Mouse (Mus musculus): ENCODE measurements around the gene Fam3c. TPM values are rescaled to one million over a fixed set of nuclear protein-coding genes. Genes with fewer than 3 reads are reported as not detected.

Gene Fam3c
- polyA plus RNA-seq, 1 experiment from 2014 or later, result 76.4 TPM

- 92% methylated on average over 5 of the region's 5 CpGs for WGBS
- H3K4me3 ChIP-seq (ENCODE audit: low read length), result no peak overlapping the region
These were observed 29.3 kb upstream of the Fam3c start for GRCm38 (mm10) chr6:22385254-22385870.

GRCm38 (mm10) chr6:22380269-22380668, 24.2 kb upstream of the Fam3c start:
- WGBS, result 62% methylated on average over 3 of the region's 3 CpGs
- peaks cover 8% of the 10 kb centered on the region; the same call in 1 of the 2 replicates for H3K4me1 ChIP-seq (replicated peaks; ENCODE audit: control insufficient read depth, insufficient read depth, low read length)
- H3K9me3 ChIP-seq (ENCODE audit: control insufficient read depth, low read length), result no peaks in the 10 kb centered on the region
- H3K27ac ChIP-seq (ENCODE audit: low read length), result no peak overlapping the region
- no peaks in the 10 kb centered on the region for H3K36me3 ChIP-seq (ENCODE audit: control insufficient read depth, insufficient read depth, low read length)
- no peaks in the 10 kb centered on the region for H3K27me3 ChIP-seq (ENCODE audit: control insufficient read depth, insufficient read depth, low read depth, low read length)
- H3K4me2 ChIP-seq (ENCODE audit: low read depth, low read length), result no peak overlapping the region
- peak; percentile 38 for ATAC-seq (ENCODE audit: low read depth)
- H3K9ac ChIP-seq (ENCODE audit: low read length), result no peak overlapping the region
- H3K4me3 ChIP-seq (ENCODE audit: low read length), result no peak overlapping the region

More at GRCm38 (mm10) chr6:22385254-22385870, 29.3 kb upstream of the Fam3c start:
- ATAC-seq (ENCODE audit: low read depth), result no peak
- H3K9me3 ChIP-seq (ENCODE audit: control insufficient read depth, low read length), result no peaks in the 10 kb centered on the region
- H3K9ac ChIP-seq (ENCODE audit: low read length), result no peak overlapping the region
- no peak overlapping the region for H3K4me2 ChIP-seq (ENCODE audit: low read depth, low read length)
- no peak overlapping the region for H3K27ac ChIP-seq (ENCODE audit: low read length)
- no peaks in the 10 kb centered on the region for H3K4me1 ChIP-seq (replicated peaks; ENCODE audit: control insufficient read depth, insufficient read depth, low read length)
- no peaks in the 10 kb centered on the region for H3K36me3 ChIP-seq (ENCODE audit: control insufficient read depth, insufficient read depth, low read length)
- H3K27me3 ChIP-seq (ENCODE audit: control insufficient read depth, insufficient read depth, low read depth, low read length), result no peaks in the 10 kb centered on the region

DNA sequence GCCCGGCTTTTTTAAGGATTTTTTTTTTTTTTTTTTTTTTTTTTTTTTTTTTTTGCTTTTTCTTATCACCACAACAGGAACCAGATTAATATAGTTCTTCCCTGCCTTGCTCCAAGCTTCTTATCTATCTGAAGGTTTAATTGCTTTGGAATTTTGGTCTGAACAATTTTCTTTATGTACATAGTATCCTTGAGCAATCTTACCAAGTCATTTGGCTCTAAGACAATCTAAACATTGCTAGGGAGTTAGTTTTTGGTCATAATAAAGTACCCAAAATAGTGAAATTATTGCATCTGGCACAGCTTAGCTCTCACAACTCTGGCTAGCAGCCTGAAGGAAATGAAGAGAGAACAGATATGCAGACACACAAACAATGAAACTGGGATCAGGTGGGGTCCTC, 23.8 kb upstream of the Fam3c start:
- H3K27me3 ChIP-seq (ENCODE audit: control insufficient read depth, insufficient read depth, low read depth, low read length), result no peaks in the 10 kb centered on the region
- H3K36me3 ChIP-seq (ENCODE audit: control insufficient read depth, insufficient read depth, low read length), result no peaks in the 10 kb centered on the region
- no peaks in the 10 kb centered on the region for H3K9me3 ChIP-seq (ENCODE audit: control insufficient read depth, low read length)
- no peak overlapping the region for H3K4me3 ChIP-seq (ENCODE audit: low read length)
- H3K4me1 ChIP-seq (replicated peaks; ENCODE audit: control insufficient read depth, insufficient read depth, low read length), result peaks cover 8% of the 10 kb centered on the region; the same call in 1 of the 2 replicates
- no peak overlapping the region for H3K9ac ChIP-seq (ENCODE audit: low read length)
- no peak overlapping the region for H3K27ac ChIP-seq (ENCODE audit: low read length)
- WGBS, result 95% methylated on average over 1 of the region's 1 CpGs
- H3K4me2 ChIP-seq (ENCODE audit: low read depth, low read length), result no peak overlapping the region
- 0 out of 2 replicates have a peak, but pooled peaks have one; percentile 20 for ATAC-seq (ENCODE audit: low read depth)

- ATAC-seq (ENCODE audit: low read depth), result no peak
- no peaks in the 10 kb centered on the region for H3K9me3 ChIP-seq (ENCODE audit: control insufficient read depth, low read length)
- peaks cover 8% of the 10 kb centered on the region; the same call in 1 of the 2 replicates for H3K4me1 ChIP-seq (replicated peaks; ENCODE audit: control insufficient read depth, insufficient read depth, low read length)
- H3K36me3 ChIP-seq (ENCODE audit: control insufficient read depth, insufficient read depth, low read length), result no peaks in the 10 kb centered on the region
- 32% methylated on average over 5 of the region's 5 CpGs for WGBS
- no peak overlapping the region for H3K9ac ChIP-seq (ENCODE audit: low read length)
- H3K4me2 ChIP-seq (ENCODE audit: low read depth, low read length), result no peak overlapping the region
- H3K27me3 ChIP-seq (ENCODE audit: control insufficient read depth, insufficient read depth, low read depth, low read length), result no peaks in the 10 kb centered on the region
- no peak overlapping the region for H3K4me3 ChIP-seq (ENCODE audit: low read length)
- no peak overlapping the region for H3K27ac ChIP-seq (ENCODE audit: low read length)
These were observed 22.4 kb upstream of the Fam3c start for GRCm38 (mm10) chr6:22378462-22378861.

DNA sequence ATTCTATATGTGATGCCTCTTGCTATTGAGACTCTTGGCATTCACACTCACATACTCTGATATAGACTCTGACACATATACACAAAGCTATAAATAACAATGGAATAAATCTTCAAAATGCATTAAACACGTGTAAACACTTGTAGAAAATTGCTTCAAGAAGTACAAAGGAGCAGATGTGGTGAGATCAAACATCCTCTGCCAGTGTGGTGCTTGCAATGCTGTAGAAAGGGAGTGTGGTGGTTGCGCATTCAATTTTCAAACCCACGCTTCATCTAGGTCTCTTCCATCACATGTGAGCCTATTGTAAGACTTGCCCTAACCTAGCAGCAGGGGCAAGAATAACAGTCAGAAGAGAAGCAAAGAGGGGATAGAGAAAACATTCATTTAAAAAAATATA, 18.7 kb upstream of the Fam3c start:
- no peak overlapping the region for H3K9ac ChIP-seq (ENCODE audit: low read length)
- WGBS, result 75% methylated on average over 3 of the region's 3 CpGs
- no peak overlapping the region for H3K4me2 ChIP-seq (ENCODE audit: low read depth, low read length)
- no peaks in the 10 kb centered on the region for H3K27me3 ChIP-seq (ENCODE audit: control insufficient read depth, insufficient read depth, low read depth, low read length)
- H3K9me3 ChIP-seq (ENCODE audit: control insufficient read depth, low read length), result no peaks in the 10 kb centered on the region
- no peaks in the 10 kb centered on the region for H3K36me3 ChIP-seq (ENCODE audit: control insufficient read depth, insufficient read depth, low read length)
- H3K4me1 ChIP-seq (replicated peaks; ENCODE audit: control insufficient read depth, insufficient read depth, low read length), result peaks cover 6% of the 10 kb centered on the region; the same call in 1 of the 2 replicates
- no peak overlapping the region for H3K27ac ChIP-seq (ENCODE audit: low read length)
- no peak for ATAC-seq (ENCODE audit: low read depth)
- H3K4me3 ChIP-seq (ENCODE audit: low read length), result no peak overlapping the region

DNA sequence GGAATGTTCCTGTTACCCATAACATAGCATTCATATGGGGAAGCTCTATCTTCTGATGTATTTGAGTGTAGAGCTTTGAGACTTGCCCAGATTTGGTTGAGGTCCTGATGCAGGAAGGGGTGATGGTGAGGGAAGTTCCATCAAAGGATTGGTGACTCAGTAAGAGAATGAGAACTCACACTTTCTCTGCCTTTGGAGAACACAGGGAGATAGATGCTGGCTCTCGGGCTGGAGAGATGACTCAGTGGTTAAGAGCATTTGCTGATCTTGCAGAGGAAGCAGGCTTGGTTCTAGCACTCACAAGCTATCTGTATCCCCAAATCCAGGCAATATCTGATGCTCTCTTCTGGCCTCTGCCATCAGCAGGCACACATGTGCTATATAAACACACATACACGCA, 17.4 kb upstream of the Fam3c start:
- H3K4me3 ChIP-seq (ENCODE audit: low read length), result no peak overlapping the region
- H3K4me1 ChIP-seq (replicated peaks; ENCODE audit: control insufficient read depth, insufficient read depth, low read length), result peaks cover 3% of the 10 kb centered on the region; the same call in 1 of the 2 replicates
- H3K27me3 ChIP-seq (ENCODE audit: control insufficient read depth, insufficient read depth, low read depth, low read length), result no peaks in the 10 kb centered on the region
- 83% methylated on average over 2 of the region's 2 CpGs for WGBS
- no peak overlapping the region for H3K27ac ChIP-seq (ENCODE audit: low read length)
- H3K9me3 ChIP-seq (ENCODE audit: control insufficient read depth, low read length), result no peaks in the 10 kb centered on the region
- no peak for ATAC-seq (ENCODE audit: low read depth)
- no peaks in the 10 kb centered on the region for H3K36me3 ChIP-seq (ENCODE audit: control insufficient read depth, insufficient read depth, low read length)
- H3K9ac ChIP-seq (ENCODE audit: low read length), result no peak overlapping the region
- no peak overlapping the region for H3K4me2 ChIP-seq (ENCODE audit: low read depth, low read length)

GRCm38 (mm10) chr6:22366977-22367376, 10.9 kb upstream of the Fam3c start:
- 48% methylated on average over 2 of the region's 2 CpGs for WGBS
- ATAC-seq (ENCODE audit: low read depth), result peak; percentile 35; the same call in 1 of the 2 replicates

DNA sequence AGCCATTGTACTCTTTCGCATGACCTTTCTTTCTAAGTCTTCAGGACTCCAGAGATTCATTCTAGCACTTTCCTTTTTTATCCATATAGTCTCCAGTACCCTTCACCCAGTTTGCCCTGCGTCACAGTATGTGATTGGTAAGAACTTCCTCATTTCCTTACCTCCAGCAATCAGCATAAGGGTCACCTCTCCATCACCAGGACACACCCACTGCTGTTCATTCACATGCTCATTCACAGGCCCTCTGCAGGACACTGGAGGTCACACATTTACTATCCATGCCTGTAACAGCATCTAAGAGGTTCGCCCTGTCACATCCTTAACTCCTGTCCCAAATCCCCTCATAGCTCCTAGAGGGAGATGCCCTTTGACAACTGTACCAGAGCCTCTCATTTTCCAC, 7.5 kb upstream of the Fam3c start:
- no peak for ATAC-seq (ENCODE audit: low read depth)
- no peak overlapping the region for H3K4me3 ChIP-seq (ENCODE audit: low read length)
- WGBS, result 76% methylated on average over 3 of the region's 3 CpGs

More at GRCm38 (mm10) chr6:22366977-22367376, 10.9 kb upstream of the Fam3c start:
- Histone ChIP-seq H3K9me3 (ENCODE audit: control insufficient read depth, low read length) (no peaks in the 10 kb centered on the region), H3K4me2 (ENCODE audit: low read depth, low read length) (no peak overlapping the region), H3K9ac (ENCODE audit: low read length) (no peak overlapping the region), H3K27ac (ENCODE audit: low read length) (peak overlapping the region; percentile 33), H3K4me1 (replicated peaks; ENCODE audit: control insufficient read depth, insufficient read depth, low read length) (0 out of 2 replicates have a peak, but pooled peaks cover 5% of the 10 kb centered on the region), H3K4me3 (ENCODE audit: low read length) (no peak overlapping the region), H3K36me3 (ENCODE audit: control insufficient read depth, insufficient read depth, low read length) (no peaks in the 10 kb centered on the region), H3K27me3 (ENCODE audit: control insufficient read depth, insufficient read depth, low read depth, low read length) (no peaks in the 10 kb centered on the region)

GRCm38 (mm10) chr6:22361941-22362340, 5.9 kb upstream of the Fam3c start:
- ATAC-seq (ENCODE audit: low read depth), result peak; percentile 88
- peaks cover 3% of the 10 kb centered on the region; the same call in 1 of the 2 replicates for H3K4me1 ChIP-seq (replicated peaks; ENCODE audit: control insufficient read depth, insufficient read depth, low read length)
- peaks cover 3% of the 10 kb centered on the region; the same call in 1 of the 2 replicates for H3K9me3 ChIP-seq (ENCODE audit: control insufficient read depth, low read length)
- H3K27ac ChIP-seq (ENCODE audit: low read length), result peak overlapping the region; percentile 79
- no peak overlapping the region for H3K4me3 ChIP-seq (ENCODE audit: low read length)
- no peaks in the 10 kb centered on the region for H3K36me3 ChIP-seq (ENCODE audit: control insufficient read depth, insufficient read depth, low read length)
- no peak overlapping the region for H3K4me2 ChIP-seq (ENCODE audit: low read depth, low read length)
- WGBS, result 40% methylated on average over 3 of the region's 3 CpGs
- H3K9ac ChIP-seq (ENCODE audit: low read length), result no peak overlapping the region
- no peaks in the 10 kb centered on the region for H3K27me3 ChIP-seq (ENCODE audit: control insufficient read depth, insufficient read depth, low read depth, low read length)

More for the DNA sequence above, 7.5 kb upstream of the Fam3c start:
- H3K36me3 ChIP-seq (ENCODE audit: control insufficient read depth, insufficient read depth, low read length), result no peaks in the 10 kb centered on the region
- H3K27me3 ChIP-seq (ENCODE audit: control insufficient read depth, insufficient read depth, low read depth, low read length), result no peaks in the 10 kb centered on the region
- no peak overlapping the region for H3K9ac ChIP-seq (ENCODE audit: low read length)
- no peak overlapping the region for H3K27ac ChIP-seq (ENCODE audit: low read length)
- H3K4me1 ChIP-seq (replicated peaks; ENCODE audit: control insufficient read depth, insufficient read depth, low read length), result peaks cover 8% of the 10 kb centered on the region; the same call in 1 of the 2 replicates
- H3K4me2 ChIP-seq (ENCODE audit: low read depth, low read length), result no peak overlapping the region
- H3K9me3 ChIP-seq (ENCODE audit: control insufficient read depth, low read length), result no peaks in the 10 kb centered on the region
